Mouse (Mus musculus) megakaryocyte, embryonic 14.5 days (primary cell): ENCODE results near the gene Heg1.

ENCODE experiments used
- FLI1 ChIP-seq: IDR thresholded peaks from 2 replicates; pipeline ENCODE4 v1.6.1; 2012; ENCODE audit warnings: low read length, inconsistent platforms, mixed read lengths
- GATA1 ChIP-seq: IDR thresholded peaks from 3 replicates; pipeline ENCODE4 v1.6.1; 2012; ENCODE audit warnings: mixed read lengths, low read length, inconsistent platforms, borderline replicate concordance

DNA sequence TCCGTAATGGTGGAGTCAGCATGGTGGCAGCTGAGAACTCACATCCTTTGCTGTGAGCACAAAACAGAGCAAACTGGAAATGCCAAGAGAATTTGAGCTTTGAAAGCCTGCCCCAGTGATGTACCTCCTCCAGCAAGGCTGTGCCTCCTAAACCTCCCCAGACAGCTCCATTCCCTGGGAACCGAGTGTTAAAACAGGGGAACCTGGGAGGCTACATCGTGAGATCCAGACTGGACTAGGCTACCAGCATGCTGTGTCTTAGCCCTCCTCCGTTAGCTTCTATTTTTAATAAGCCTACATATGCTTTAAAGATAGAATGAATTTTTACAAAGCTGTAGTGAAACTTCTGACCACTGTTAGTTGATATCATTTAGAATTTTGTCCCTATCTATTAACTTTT lies 17.7 kb downstream of the Heg1 start:
- TF ChIP-seq GATA1 = no peak
- TF ChIP-seq FLI1 = no peak
